Mouse (Mus musculus) gastrocnemius, postnatal 25 days (tissue): ENCODE data around the gene Plrg1. TPM values are rescaled to one million over a fixed set of nuclear protein-coding genes. Genes with fewer than 3 reads are reported as not detected.

ENCODE experiments used
- DNase-seq: peaks from one replicate; pipeline ENCODE4 v3.0.0; 2022
- total RNA-seq, 2 experiments: library from RNA; stranded (reverse); gene quantifications; 1 replicate in 1 of 2; 2 replicates in 1 of 2; pipeline ENCODE4 v1.2.3; 2021

The Plrg1 gene
- total RNA-seq, 2 experiments from 2014 or later: 18.6 to 20.1 TPM

GRCm38 (mm10) chr3:83050661-83051060, 4.7 kb upstream of the Plrg1 start:
- DNase-seq: no peak

GRCm38 (mm10) chr3:83052102-83052501, 3.2 kb upstream of the Plrg1 start:
- no peak for DNase-seq

DNA sequence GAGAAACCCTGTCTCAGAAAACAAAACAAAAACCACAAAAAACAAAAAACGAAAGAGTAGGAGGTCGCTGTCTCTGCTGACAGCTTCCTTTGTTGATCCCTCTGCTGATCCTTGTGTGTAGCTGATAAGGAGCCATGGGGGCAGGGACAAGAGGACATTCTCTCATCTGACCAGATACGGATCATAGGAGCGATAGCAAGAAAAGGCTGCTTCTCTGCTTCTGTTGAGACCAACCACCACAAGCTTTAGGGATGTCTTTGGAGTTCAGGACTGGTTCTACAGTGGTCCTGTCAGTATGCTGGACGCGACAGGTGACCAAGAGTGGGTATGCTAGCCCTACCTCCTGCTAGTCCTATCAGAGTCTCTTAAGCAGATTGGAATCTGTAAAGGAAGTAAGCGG, 2.2 kb upstream of the Plrg1 start:
- no peak for DNase-seq

- no peak for DNase-seq
Observed at GRCm38 (mm10) chr3:83053758-83054157, 1.6 kb upstream of the Plrg1 start.

GRCm38 (mm10) chr3:83054759-83055158, 563 bp upstream of the Plrg1 start:
- no peak for DNase-seq

DNA sequence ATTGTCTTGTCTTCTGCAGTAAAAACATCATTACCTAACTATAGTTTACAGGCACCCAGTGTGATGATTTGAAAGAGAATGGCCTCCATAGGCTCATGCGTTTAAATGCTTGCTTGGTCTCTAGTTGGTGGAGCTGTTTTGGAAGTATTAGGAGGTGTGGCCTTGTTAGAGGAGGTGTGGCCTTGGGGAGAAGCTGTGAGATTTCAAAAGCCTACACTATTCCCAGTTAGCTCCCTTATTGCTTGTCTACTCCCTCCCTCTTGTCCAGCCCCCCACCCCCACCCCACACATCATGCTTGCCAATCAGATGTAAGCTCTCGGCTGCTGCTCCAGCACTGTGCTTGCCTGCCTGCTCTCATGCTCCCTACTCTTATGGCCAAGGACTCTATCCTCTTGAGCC, 1.7 kb downstream of the Plrg1 start:
- no peak for DNase-seq

DNA sequence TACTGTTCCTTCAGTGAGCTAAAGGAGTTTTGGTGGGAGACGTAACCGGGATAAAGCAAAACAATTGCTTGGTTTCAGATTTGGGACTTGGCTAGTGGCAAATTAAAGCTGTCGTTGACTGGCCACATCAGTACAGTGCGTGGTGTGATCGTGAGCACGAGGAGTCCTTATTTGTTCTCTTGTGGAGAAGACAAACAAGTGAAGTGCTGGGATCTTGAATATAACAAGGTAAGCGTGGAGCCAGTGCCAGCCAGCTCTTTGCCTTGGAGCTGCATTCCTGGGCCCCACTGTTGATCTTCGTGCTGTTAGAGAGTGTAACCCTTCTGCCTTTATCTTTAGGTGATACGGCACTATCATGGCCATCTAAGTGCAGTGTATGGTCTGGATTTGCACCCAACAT, 12.6 kb downstream of the Plrg1 start:
- no peak for DNase-seq

GRCm38 (mm10) chr3:83068869-83069268, 13.5 kb downstream of the Plrg1 start:
- DNase-seq: no peak

DNA sequence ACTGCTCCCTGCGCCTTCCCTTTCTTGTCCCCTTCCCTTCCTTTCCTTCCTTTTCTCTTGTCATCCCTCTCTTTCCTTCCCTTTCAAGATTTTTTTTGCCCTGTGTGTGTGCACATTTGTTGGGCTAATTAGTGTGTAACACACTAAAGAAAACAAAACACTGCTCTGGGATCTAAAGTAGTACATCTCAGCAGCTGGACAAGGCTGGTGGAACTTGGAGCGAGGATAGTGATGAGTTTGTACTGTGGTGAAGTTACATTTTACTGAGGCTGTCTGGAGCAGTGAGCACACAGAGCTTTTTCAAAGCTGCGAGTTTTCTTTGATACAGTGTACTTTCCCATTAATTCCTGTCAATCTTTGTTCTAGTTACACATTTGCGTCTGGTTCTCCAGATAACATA, 14.9 kb downstream of the Plrg1 start:
- no peak for DNase-seq

GRCm38 (mm10) chr3:83076563-83076962, 21.2 kb downstream of the Plrg1 start:
- peak; percentile 29 for DNase-seq

- no peak for DNase-seq
Observed at GRCm38 (mm10) chr3:83080567-83081055, 25.3 kb downstream of the Plrg1 start.

- DNase-seq: no peak
Observed at GRCm38 (mm10) chr3:83097586-83097985, 42.3 kb downstream of the Plrg1 start.

DNA sequence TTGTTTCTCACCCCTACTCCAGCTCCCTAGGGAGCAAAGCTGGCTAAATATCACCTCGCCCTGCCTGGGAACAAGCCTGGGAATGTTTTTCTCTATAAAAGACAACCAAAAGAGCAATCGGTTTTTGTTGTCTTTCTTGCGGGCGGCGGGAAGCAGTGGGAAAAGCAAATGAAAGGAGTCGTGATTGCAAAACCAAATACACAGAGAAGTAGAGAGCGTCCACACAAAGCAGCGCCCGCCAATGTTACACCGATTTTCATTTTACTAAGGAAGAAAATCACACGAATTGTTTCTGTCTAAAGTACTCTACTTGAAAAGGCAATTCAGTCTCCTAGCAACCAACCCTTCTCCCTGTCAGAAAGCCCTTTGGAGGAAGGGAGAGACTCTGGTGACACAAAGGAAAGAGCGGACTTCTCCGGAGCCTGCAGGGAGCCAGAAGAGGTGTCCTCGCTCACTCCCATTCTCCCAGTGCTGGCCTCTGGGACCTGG, 43.3 kb downstream of the Plrg1 start:
- no peak for DNase-seq

DNA sequence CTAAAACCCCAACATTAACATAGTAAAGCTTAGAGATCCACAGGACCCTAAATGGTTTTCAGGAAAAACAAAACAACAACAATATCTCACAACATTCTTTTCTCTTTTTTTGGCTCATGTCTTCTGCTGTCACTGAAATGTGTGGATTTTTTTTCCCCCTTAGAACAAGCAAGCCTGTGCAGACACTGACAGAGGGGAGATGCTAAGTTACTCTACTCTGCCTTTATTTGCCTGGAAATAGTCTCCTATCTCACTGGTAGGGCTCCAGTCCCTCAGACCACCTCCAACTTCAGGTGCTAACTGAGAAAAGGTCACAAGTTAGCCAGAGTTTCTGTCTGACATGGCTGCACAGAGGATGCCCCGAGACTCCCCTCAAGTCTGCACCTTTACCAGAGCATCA, 43.8 kb downstream of the Plrg1 start:
- DNase-seq: no peak

- DNase-seq: no peak
Observed at GRCm38 (mm10) chr3:83099651-83100050, 44.3 kb downstream of the Plrg1 start.

DNA sequence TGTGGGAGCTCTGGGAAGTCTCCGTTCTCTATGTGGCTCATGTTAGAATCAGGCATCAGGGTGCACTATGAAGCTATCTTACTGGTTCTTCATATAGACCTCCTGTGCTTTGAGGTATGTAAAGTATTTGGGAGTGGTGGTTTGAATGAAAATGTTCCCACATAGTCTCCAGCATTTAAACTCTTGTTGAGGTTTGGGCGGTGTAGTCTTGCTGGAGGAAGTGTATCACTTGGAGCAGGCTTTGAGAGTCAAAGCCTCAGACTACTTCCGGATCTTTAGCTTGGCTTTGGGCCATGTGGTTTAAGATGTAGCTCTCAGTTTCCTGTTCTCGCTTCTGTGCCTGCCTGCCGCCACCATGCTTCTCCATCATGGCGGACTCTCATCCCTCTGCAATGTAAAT, 47.0 kb downstream of the Plrg1 start:
- no peak for DNase-seq

GRCm38 (mm10) chr3:83110163-83110562, 54.8 kb downstream of the Plrg1 start:
- DNase-seq: no peak

- no peak for DNase-seq
Observed at GRCm38 (mm10) chr3:83111485-83112261, 56.4 kb downstream of the Plrg1 start.

DNA sequence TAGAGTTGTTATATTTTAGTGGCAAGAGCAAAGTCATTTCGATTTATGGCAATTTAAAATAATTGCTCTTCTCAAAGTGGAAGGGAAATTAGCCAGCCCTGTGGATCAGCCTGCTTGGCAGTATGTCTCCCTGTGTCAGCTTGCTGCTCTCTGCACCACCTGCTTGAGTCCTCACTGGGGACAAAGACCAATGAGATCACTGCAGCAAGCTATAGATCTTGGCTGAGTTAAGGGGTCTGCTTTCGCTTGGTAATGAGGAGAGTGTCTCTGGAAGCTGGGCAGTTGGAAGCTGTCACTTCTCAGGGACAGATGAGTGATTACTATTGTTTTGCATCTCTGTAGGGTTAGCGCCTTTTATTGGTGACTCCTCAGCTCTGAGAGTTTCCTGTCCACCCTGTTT, 57.5 kb downstream of the Plrg1 start:
- DNase-seq: no peak

DNA sequence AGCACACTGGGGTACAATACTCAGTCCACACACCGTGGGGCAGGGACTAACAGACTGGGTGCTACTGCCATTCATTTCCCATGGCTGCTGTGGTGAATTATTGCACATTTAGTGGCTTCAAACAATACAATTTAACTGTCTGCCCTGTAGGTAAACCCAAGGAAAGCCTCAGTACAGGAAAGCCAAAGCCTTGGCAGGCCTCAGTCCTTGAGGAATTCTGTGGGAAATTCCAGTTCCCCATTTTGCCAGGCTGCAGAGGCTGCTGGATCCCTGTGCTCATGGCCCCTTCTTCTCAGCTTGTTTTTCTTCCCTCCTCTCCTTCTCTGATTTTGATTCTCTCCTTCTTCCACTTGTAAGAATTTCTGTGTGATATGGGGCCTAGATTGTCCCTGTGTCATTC, 59.6 kb downstream of the Plrg1 start:
- no peak for DNase-seq

DNA sequence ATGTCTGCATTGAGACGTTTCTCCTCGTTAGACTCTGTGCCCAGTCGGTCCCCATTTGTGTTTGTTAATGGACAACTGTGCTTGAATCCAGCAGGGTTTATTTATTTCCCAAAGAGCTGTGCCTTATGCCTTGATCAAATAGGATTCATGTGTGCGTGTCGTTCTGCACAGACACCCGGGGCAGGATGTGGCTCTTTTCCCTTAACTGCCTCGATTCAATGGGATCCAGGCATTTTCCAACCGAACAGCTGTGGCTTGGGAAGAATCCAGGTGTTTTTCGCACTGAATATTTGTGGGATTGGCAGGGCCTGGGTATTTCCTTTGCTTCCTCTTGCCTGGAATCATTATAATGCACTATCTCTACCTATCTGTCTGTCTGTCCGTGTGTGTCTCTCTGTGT, 62.3 kb downstream of the Plrg1 start:
- DNase-seq: no peak
